Mouse (Mus musculus) forebrain, embryonic 11.5 days (tissue): Measurements from ENCODE around the gene Nek3. TPM values are rescaled to one million over a fixed set of nuclear protein-coding genes. Genes with fewer than 3 reads are reported as not detected.

Source experiments
- ATAC-seq: fragments of 200-750 bp; cut with Nextera tagmentation; replicated peaks from 2 replicates; pipeline ENCODE4 v1.8.0; 2017; ENCODE audit warnings: moderate TSS enrichment; ENCODE audit not compliant: low FRiP score
- DNase-seq: peaks from one replicate; pipeline ENCODE4 v3.0.0-alpha.2; 2017; ENCODE audit warnings: low spot score
- H3K27ac ChIP-seq: fragments of 300-500 bp; sonication (generic); 2 replicates; pipeline ENCODE4 v1.5.1; 2014; ENCODE audit warnings: low read depth, low read length
- H3K27me3 ChIP-seq: fragments of 300-500 bp; sonication (generic); 2 replicates; pipeline ENCODE4 v1.6.1; 2014; ENCODE audit warnings: mild to moderate bottlenecking, low read length, mixed read lengths; ENCODE audit not compliant: control insufficient read depth, insufficient read depth
- H3K36me3 ChIP-seq: fragments of 300-500 bp; sonication (generic); 2 replicates; pipeline ENCODE4 v1.6.1; 2014; ENCODE audit warnings: mild to moderate bottlenecking, low read length, moderate library complexity, mixed read lengths; ENCODE audit not compliant: control insufficient read depth, insufficient read depth
- H3K4me1 ChIP-seq: fragments of 300-500 bp; sonication (generic); replicated peaks from 2 replicates; pipeline ENCODE4 v1.6.1; 2014; ENCODE audit warnings: low read length, mixed read lengths; ENCODE audit not compliant: control insufficient read depth, insufficient read depth
- H3K4me2 ChIP-seq: fragments of 300-500 bp; sonication (generic); 2 replicates; pipeline ENCODE4 v1.6.1; 2014; ENCODE audit warnings: low read depth, mild to moderate bottlenecking, low read length, moderate library complexity, mixed read lengths; ENCODE audit not compliant: severe bottlenecking
- H3K4me3 ChIP-seq: fragments of 300-500 bp; sonication (generic); 2 replicates; pipeline ENCODE4 v1.5.1; 2014; ENCODE audit warnings: low read depth, low read length
- H3K9ac ChIP-seq: fragments of 300-500 bp; sonication (generic); 2 replicates; pipeline ENCODE4 v1.6.1; 2014; ENCODE audit warnings: low read length
- H3K9me3 ChIP-seq: fragments of 300-500 bp; sonication (generic); 2 replicates; pipeline ENCODE4 v1.6.1; 2016; ENCODE audit warnings: low read length, mixed read lengths; ENCODE audit not compliant: control insufficient read depth
- WGBS: fragments of 180-500 bp; shearing (Covaris S2); extraction: QIAGEN DNeasy Blood & Tissue Kit; methylation state at CpG from one replicate; pipeline ENCODE4 v1.1.7; 2014; 5-methylcytosine and 5-hydroxymethylcytosine counted together
- polyA plus RNA-seq: library from polyadenylated mRNA; unstranded; fragments of >200 nt; fragmentation: Nextera tagmentation; extraction: Ambion mirVana; gene quantifications from 2 replicates; pipeline ENCODE4 v1.2.1, GENCODE M21; 2014

Nek3 gene
- polyA plus RNA-seq, 1 experiment from 2014 or later: 7.7 TPM

GRCm38 (mm10) chr8:22134750-22135135 lies 31.5 kb downstream of the Nek3 start:
- no peaks in the 10 kb centered on the region for H3K4me1 ChIP-seq
- ATAC-seq (no peak), DNase-seq (no peak)
- H3K27me3 ChIP-seq: no peaks in the 10 kb centered on the region
- H3K36me3 ChIP-seq: no peaks in the 10 kb centered on the region
- H3K9ac ChIP-seq: no peak overlapping the region
- H3K27ac ChIP-seq: no peak overlapping the region
- no peaks in the 10 kb centered on the region for H3K9me3 ChIP-seq
- H3K4me2 ChIP-seq: no peak overlapping the region
- no peak overlapping the region for H3K4me3 ChIP-seq
- WGBS: 87% methylated on average over 5 of the region's 5 CpGs

DNA sequence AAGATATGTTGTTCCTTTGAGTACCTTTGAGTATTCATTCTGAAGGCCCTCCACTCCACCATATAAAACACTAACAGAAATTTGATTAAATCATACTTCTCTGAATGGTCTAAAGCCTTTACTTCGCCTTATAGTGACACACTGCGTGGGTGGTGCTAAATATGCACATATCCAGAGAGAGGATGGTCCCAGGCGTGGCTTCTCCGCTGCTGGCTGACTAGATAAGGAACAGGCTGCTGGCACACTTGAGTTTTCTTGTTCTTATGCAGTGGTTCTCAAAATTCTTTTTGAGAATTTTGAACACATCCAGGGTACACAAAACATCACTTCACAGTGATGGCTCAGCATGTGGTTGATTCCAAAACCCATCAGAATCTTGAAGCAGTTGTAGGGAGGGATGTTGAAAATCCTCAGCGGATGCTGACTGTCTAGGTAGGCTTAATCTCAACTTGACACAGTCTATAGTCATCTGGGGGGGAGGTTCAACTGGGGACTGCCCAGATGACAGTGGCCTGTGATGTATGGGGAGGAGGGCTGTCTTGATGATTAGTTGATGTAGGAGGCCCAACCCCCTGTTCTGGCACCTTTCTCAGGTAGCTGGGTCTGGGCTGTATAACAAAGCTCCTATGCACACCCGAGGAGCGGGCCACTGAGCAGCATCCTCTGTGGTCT lies 32.0 kb downstream of the Nek3 start:
- 92% methylated on average over 7 of the region's 7 CpGs for WGBS
- Histone ChIP-seq H3K9me3 (no peaks in the 10 kb centered on the region), H3K36me3 (no peaks in the 10 kb centered on the region), H3K4me2 (no peak overlapping the region), H3K9ac (no peak overlapping the region), H3K4me3 (no peak overlapping the region), H3K27ac (no peak overlapping the region), H3K4me1 (no peaks in the 10 kb centered on the region), H3K27me3 (no peaks in the 10 kb centered on the region)
- no peak for DNase-seq
- ATAC-seq: no peak

DNA sequence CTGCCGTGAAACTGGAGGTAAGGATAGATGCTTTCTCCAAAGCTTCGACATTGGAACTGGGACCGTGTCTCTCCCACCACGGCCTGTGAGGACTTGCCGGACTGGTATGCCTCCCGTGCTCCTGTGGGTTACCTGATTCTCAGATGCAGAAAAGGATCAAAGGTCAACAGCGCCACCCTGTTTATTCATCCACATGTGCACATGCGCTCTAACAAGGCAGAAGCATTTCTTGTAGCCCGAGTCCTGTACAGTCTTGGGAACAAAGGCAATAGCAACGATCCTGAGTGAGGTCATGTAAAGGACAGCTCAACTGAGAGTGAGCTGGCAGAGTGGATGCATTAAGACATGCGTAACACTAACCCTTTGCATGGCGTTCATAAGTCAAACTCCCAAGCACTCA lies 34.2 kb downstream of the Nek3 start:
- Histone ChIP-seq H3K9me3 (no peaks in the 10 kb centered on the region), H3K27ac (no peak overlapping the region), H3K36me3 (no peaks in the 10 kb centered on the region; the same call in 1 of the 2 replicates), H3K4me2 (no peak overlapping the region), H3K27me3 (no peaks in the 10 kb centered on the region), H3K4me3 (no peak overlapping the region), H3K9ac (no peak overlapping the region), H3K4me1 (no peaks in the 10 kb centered on the region)
- WGBS: 92% methylated on average over 12 of the region's 12 CpGs
- ATAC-seq (no peak), DNase-seq (no peak)

GRCm38 (mm10) chr8:22124220-22125152 lies 41.7 kb downstream of the Nek3 start, which contains the start of gene Nek5:
Gene Nek5, minus strand, starts transcription at chr8:22125053.
- DNase-seq: peak; percentile 75
- Histone ChIP-seq H3K27me3 (no peaks in the 10 kb centered on the region), H3K4me2 (peak within 1 kb of the TSS; percentile 66), H3K27ac (no peak within 1 kb of the TSS), H3K36me3 (no peaks in the 10 kb centered on the region; the same call in 1 of the 2 replicates), H3K9me3 (no peaks in the 10 kb centered on the region), H3K4me3 (peak within 1 kb of the TSS; percentile 36), H3K4me1 (peaks cover 4% of the 10 kb centered on the region; the same call in 1 of the 2 replicates), H3K9ac (peak within 1 kb of the TSS; percentile 20; the same call in 1 of the 2 replicates)
- ATAC-seq: peak; percentile 86
- under 1% methylated on average over 29 of the region's 29 CpGs for WGBS

DNA sequence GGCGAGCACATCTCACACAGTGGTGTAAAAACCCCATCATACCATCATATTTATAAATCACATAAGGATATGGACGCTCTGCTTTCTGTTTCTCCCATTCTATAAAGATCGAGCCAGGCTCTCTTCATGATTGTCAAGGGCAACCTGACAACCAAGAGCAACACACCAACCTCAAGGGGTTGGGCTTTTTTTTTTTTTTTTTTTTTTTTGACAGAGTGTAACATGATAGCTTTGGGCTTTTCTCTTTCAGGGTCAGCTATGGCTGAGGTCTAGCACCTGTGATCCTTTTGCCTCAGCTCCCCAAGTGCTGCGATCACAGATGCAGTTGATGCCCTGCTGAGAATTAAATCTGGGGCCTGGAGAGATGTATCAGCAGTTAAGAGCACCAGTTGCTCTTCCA lies 59.2 kb downstream of the Nek3 start:
- 74% methylated on average over 4 of the region's 4 CpGs for WGBS
- ATAC-seq (no peak), DNase-seq (no peak)
- Histone ChIP-seq H3K9me3 (no peaks in the 10 kb centered on the region), H3K4me3 (no peak overlapping the region), H3K27me3 (no peaks in the 10 kb centered on the region), H3K4me2 (no peak overlapping the region), H3K9ac (no peak overlapping the region), H3K27ac (no peak overlapping the region), H3K4me1 (no peaks in the 10 kb centered on the region), H3K36me3 (no peaks in the 10 kb centered on the region)

- DNase-seq: no peak
- WGBS: 58% methylated on average over 8 of the region's 8 CpGs
- Histone ChIP-seq H3K4me1 (no peaks in the 10 kb centered on the region), H3K4me2 (no peak overlapping the region), H3K27me3 (no peaks in the 10 kb centered on the region), H3K9me3 (no peaks in the 10 kb centered on the region), H3K27ac (no peak overlapping the region), H3K9ac (no peak overlapping the region), H3K36me3 (no peaks in the 10 kb centered on the region), H3K4me3 (no peak overlapping the region)
- no peak for ATAC-seq
Measured at GRCm38 (mm10) chr8:22091568-22091967, 74.7 kb downstream of the Nek3 start.

DNA sequence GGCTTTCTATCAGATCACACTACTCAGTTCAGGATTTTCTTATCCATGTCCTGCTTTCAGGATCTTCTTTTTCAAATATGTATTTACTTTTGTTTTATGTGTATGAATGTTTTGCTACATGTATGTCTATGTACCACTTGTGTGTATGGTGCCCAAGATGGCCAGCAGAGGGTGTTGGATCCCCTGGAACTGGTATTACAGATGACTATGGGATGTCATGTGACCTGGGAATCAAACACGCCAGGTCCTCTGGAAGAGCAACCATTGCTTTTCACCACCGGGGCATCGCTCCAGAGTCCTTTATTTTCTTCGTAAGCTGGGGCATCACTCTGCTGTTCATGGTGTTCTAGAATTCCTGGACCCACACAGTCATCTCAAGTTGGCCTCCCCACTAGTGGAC lies 77.0 kb downstream of the Nek3 start:
- H3K9me3 ChIP-seq: no peaks in the 10 kb centered on the region
- ATAC-seq (no peak), DNase-seq (no peak)
- no peak overlapping the region for H3K4me2 ChIP-seq
- H3K4me3 ChIP-seq: no peak overlapping the region
- 94% methylated on average over 4 of the region's 4 CpGs for WGBS
- no peaks in the 10 kb centered on the region for H3K27me3 ChIP-seq
- no peaks in the 10 kb centered on the region for H3K4me1 ChIP-seq
- no peak overlapping the region for H3K27ac ChIP-seq
- no peak overlapping the region for H3K9ac ChIP-seq
- H3K36me3 ChIP-seq: no peaks in the 10 kb centered on the region

DNA sequence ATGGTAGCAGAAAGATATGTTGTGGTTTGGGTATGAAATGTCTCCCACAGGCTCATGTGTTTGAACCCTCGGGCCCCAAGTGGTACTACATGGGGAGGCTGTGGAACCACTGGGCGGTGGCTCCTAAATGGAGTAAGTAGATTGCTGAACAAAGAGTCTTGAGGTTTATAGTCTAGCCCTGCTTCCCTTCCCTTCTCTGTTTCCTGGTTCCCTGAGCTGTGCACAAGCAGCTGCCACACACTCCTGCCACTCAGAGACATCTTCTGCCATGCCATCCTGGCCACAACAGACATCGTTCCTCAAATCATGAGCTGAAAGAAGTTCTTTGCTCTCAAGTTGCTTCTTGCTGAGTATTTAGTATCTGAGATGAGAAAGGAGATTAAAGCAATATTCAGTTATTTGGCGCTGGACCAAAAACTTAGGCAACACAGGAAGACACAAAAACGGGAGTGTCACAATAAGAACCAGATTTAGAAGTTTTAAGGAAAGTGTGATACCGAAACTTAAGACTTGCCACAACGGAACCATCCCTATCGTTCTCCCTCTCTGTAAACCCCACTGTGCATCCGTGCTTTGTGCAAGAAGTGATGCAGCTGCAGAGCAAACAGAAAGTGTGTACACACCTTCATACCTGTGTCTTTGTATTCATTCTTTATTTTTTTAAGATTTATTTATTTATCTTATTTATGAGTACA lies 86.8 kb downstream of the Nek3 start:
- WGBS: 91% methylated on average over 9 of the region's 9 CpGs
- H3K27ac ChIP-seq: no peak overlapping the region
- H3K4me3 ChIP-seq: no peak overlapping the region
- H3K9me3 ChIP-seq: no peaks in the 10 kb centered on the region
- H3K4me2 ChIP-seq: no peak overlapping the region
- no peaks in the 10 kb centered on the region for H3K36me3 ChIP-seq
- DNase-seq: no peak
- H3K9ac ChIP-seq: no peak overlapping the region
- ATAC-seq: no peak
- no peaks in the 10 kb centered on the region for H3K4me1 ChIP-seq
- no peaks in the 10 kb centered on the region for H3K27me3 ChIP-seq
